Mouse (Mus musculus) spleen, adult 2 months (tissue): ENCODE results near the gene Plg. TPM values are rescaled to one million over a fixed set of nuclear protein-coding genes. Genes with fewer than 3 reads are reported as not detected.

Experiments used
- DNase-seq, 2 experiments: peaks; one replicate each; pipeline versions ENCODE4 v3.0.0 to v3.0.0-alpha.2; 2012 to 2021; ENCODE audit warnings: low spot score in 2 of 2, low read depth in 1 of 2
- H3K27ac ChIP-seq: fragments of 200-500 bp; 2 replicates; pipeline ENCODE4 v1.5.1; 2012; ENCODE audit warnings: low read length, inconsistent platforms; ENCODE audit not compliant: insufficient read depth
- H3K27me3 ChIP-seq: fragments of 200-500 bp; 2 replicates; pipeline ENCODE4 v1.6.1; 2012; ENCODE audit warnings: mild to moderate bottlenecking, moderate library complexity, low read length, inconsistent platforms; ENCODE audit not compliant: control insufficient read depth, insufficient read depth
- H3K36me3 ChIP-seq: fragments of 200-500 bp; 2 replicates; pipeline ENCODE4 v1.6.1; 2012; ENCODE audit warnings: mild to moderate bottlenecking, low read length, inconsistent platforms; ENCODE audit not compliant: control insufficient read depth, insufficient read depth
- H3K4me1 ChIP-seq: fragments of 200-500 bp; 2 replicates; pipeline ENCODE4 v1.6.1; 2011; ENCODE audit warnings: inconsistent platforms; ENCODE audit not compliant: control insufficient read depth, insufficient read depth, insufficient read length
- H3K4me3 ChIP-seq: fragments of 200-500 bp; 2 replicates; pipeline ENCODE4 v1.5.1; 2011; ENCODE audit warnings: mild to moderate bottlenecking, inconsistent platforms; ENCODE audit not compliant: insufficient read depth, insufficient read length; ENCODE audit errors: extremely low read depth
- CTCF ChIP-seq: fragments of 200-500 bp; IDR thresholded peaks from 2 replicates; pipeline ENCODE4 v1.5.1; 2011; ENCODE audit warnings: mild to moderate bottlenecking, inconsistent platforms; ENCODE audit not compliant: insufficient read depth, insufficient read length, insufficient replicate concordance; ENCODE audit errors: extremely low read depth
- POLR2A ChIP-seq: fragments of 200-500 bp; IDR thresholded peaks from 2 replicates; pipeline ENCODE4 v1.6.1; 2011; ENCODE audit warnings: low read depth, low read length, inconsistent platforms
- WGBS: fragments of 180-500 bp; shearing (Covaris S2); methylation state at CpG from one replicate; pipeline ENCODE4 v1.1.7; 2018; 5-methylcytosine and 5-hydroxymethylcytosine counted together
- polyA plus RNA-seq: library from polyadenylated mRNA; depleted of rRNA; stranded (reverse); fragments of >200 nt; gene quantifications from 2 replicates; pipeline ENCODE4 v1.2.3, GENCODE M21; 2012

Plg gene
- polyA plus RNA-seq, 1 experiment = 0.07 TPM

GRCm38 (mm10) chr17:12370289-12370688, 8.1 kb upstream of the Plg start:
- no peak for DNase-seq
- WGBS = 69% methylated on average over 4 of the region's 4 CpGs
- TF ChIP-seq CTCF = no peak
- TF ChIP-seq POLR2A = no peak
- H3K27ac ChIP-seq = no peak overlapping the region
- no peaks in the 10 kb centered on the region for H3K36me3 ChIP-seq
- H3K27me3 ChIP-seq = no peaks in the 10 kb centered on the region
- no peak overlapping the region for H3K4me3 ChIP-seq
- H3K4me1 ChIP-seq = no peaks in the 10 kb centered on the region

GRCm38 (mm10) chr17:12371310-12371925, 7.0 kb upstream of the Plg start:
- H3K4me3 ChIP-seq = no peak overlapping the region
- peak in 1 of 2 experiments; percentile 14 for DNase-seq
- no peak overlapping the region for H3K27ac ChIP-seq
- WGBS = 8% methylated on average over 10 of the region's 10 CpGs
- no peaks in the 10 kb centered on the region for H3K36me3 ChIP-seq
- H3K4me1 ChIP-seq = no peaks in the 10 kb centered on the region
- TF ChIP-seq CTCF (no peak), POLR2A (no peak)
- no peaks in the 10 kb centered on the region for H3K27me3 ChIP-seq

GRCm38 (mm10) chr17:12372021-12372420, 6.4 kb upstream of the Plg start:
- Histone ChIP-seq H3K36me3 (no peaks in the 10 kb centered on the region), H3K4me3 (no peak overlapping the region), H3K4me1 (no peaks in the 10 kb centered on the region), H3K27ac (no peak overlapping the region), H3K27me3 (no peaks in the 10 kb centered on the region)
- under 1% methylated on average over 4 of the region's 4 CpGs for WGBS
- TF ChIP-seq CTCF = peak; percentile 84; the same call in 1 of the 2 replicates
- TF ChIP-seq POLR2A = no peak
- DNase-seq = peak; percentile 47 to 63

- H3K36me3 ChIP-seq = no peaks in the 10 kb centered on the region
- TF ChIP-seq CTCF (no peak), POLR2A (no peak)
- 75% methylated on average over 3 of the region's 3 CpGs for WGBS
Measured at GRCm38 (mm10) chr17:12373601-12374144, 4.7 kb upstream of the Plg start.

GRCm38 (mm10) chr17:12380287-12380686, 1.9 kb downstream of the Plg start:
- no peaks in the 10 kb centered on the region for H3K36me3 ChIP-seq
- H3K27me3 ChIP-seq = no peaks in the 10 kb centered on the region
- no peak overlapping the region for H3K27ac ChIP-seq
- no peak for DNase-seq
- TF ChIP-seq CTCF (no peak), POLR2A (no peak)
- 87% methylated on average over 4 of the region's 4 CpGs for WGBS
- H3K4me1 ChIP-seq = no peaks in the 10 kb centered on the region
- no peak overlapping the region for H3K4me3 ChIP-seq

More at GRCm38 (mm10) chr17:12373601-12374144, 4.7 kb upstream of the Plg start:
- no peak for DNase-seq
- Histone ChIP-seq H3K4me3 (no peak overlapping the region), H3K4me1 (no peaks in the 10 kb centered on the region), H3K27ac (no peak overlapping the region), H3K27me3 (no peaks in the 10 kb centered on the region)

GRCm38 (mm10) chr17:12381579-12381978, 3.2 kb downstream of the Plg start:
- WGBS = 80% methylated on average over 2 of the region's 2 CpGs
- H3K27ac ChIP-seq = no peak overlapping the region
- H3K4me1 ChIP-seq = no peaks in the 10 kb centered on the region
- TF ChIP-seq POLR2A (no peak), CTCF (no peak)
- H3K36me3 ChIP-seq = no peaks in the 10 kb centered on the region
- H3K4me3 ChIP-seq = no peak overlapping the region
- no peaks in the 10 kb centered on the region for H3K27me3 ChIP-seq
- no peak for DNase-seq

GRCm38 (mm10) chr17:12382531-12382930, 4.1 kb downstream of the Plg start:
- Histone ChIP-seq H3K4me3 (no peak overlapping the region), H3K27me3 (no peaks in the 10 kb centered on the region), H3K36me3 (no peaks in the 10 kb centered on the region), H3K4me1 (no peaks in the 10 kb centered on the region), H3K27ac (no peak overlapping the region)
- TF ChIP-seq POLR2A (no peak), CTCF (no peak)
- no peak for DNase-seq
- WGBS = 46% methylated on average over 2 of the region's 2 CpGs
